Mouse (Mus musculus) layer of hippocampus, postnatal 14 days (tissue): ENCODE measurements around the gene Pomp. TPM values are rescaled to one million over a fixed set of nuclear protein-coding genes. Genes with fewer than 3 reads are reported as not detected.

Source experiments
- DNase-seq, 2 experiments: peaks; one replicate each; pipeline ENCODE4 v3.0.0; 2021 to 2022; ENCODE audit warnings: low spot score in 2 of 2, mixed read lengths in 1 of 2
- total RNA-seq, 2 experiments: library from RNA; stranded (reverse); gene quantifications; 2 replicates each; pipeline ENCODE4 v1.2.3; 2021

Pomp gene
- total RNA-seq, 2 experiments from 2014 or later, result 139 to 153 TPM

GRCm38 (mm10) chr5:147848164-147848863 is 11.9 kb upstream of the Pomp start:
- peak; percentile 57 to 69 for DNase-seq

- no peak for DNase-seq
Observed at GRCm38 (mm10) chr5:147850194-147850593, 10.1 kb upstream of the Pomp start.

GRCm38 (mm10) chr5:147860076-147860448 is 199 bp upstream of the Pomp start:
- no peak for DNase-seq

- DNase-seq, result no peak
Observed at GRCm38 (mm10) chr5:147868674-147869073, 8.4 kb downstream of the Pomp start.

- no peak for DNase-seq
Observed at GRCm38 (mm10) chr5:147869568-147869967, 9.3 kb downstream of the Pomp start.

GRCm38 (mm10) chr5:147870296-147870695 is 10.0 kb downstream of the Pomp start:
- DNase-seq, result no peak

GRCm38 (mm10) chr5:147871091-147871820 is 11.0 kb downstream of the Pomp start:
- no peak for DNase-seq

- DNase-seq, result peak in 1 of 2 experiments; percentile 24
Observed at GRCm38 (mm10) chr5:147874491-147875065, 14.3 kb downstream of the Pomp start.

- no peak for DNase-seq
Observed at GRCm38 (mm10) chr5:147875210-147875609, 14.9 kb downstream of the Pomp start.

- no peak for DNase-seq
Observed at GRCm38 (mm10) chr5:147877520-147877919, 17.3 kb downstream of the Pomp start.

- DNase-seq, result no peak
Observed at GRCm38 (mm10) chr5:147879971-147880682, 19.9 kb downstream of the Pomp start.

- DNase-seq, result no peak
Observed at GRCm38 (mm10) chr5:147883581-147883980, 23.3 kb downstream of the Pomp start.

GRCm38 (mm10) chr5:147888313-147889297 is 28.3 kb downstream of the Pomp start:
- DNase-seq, result no peak

GRCm38 (mm10) chr5:147892735-147893134 is 32.5 kb downstream of the Pomp start:
- no peak for DNase-seq

- no peak for DNase-seq
Observed at GRCm38 (mm10) chr5:147893143-147893542, 32.9 kb downstream of the Pomp start.

GRCm38 (mm10) chr5:147893766-147894454 is 33.6 kb downstream of the Pomp start:
- no peak for DNase-seq

GRCm38 (mm10) chr5:147894455-147895076 is 34.3 kb downstream of the Pomp start, which contains the start of gene Slc46a3:
TSS of gene Slc46a3 (minus strand) at chr5:147894815.
- peak; percentile 95 to 98 for DNase-seq

GRCm38 (mm10) chr5:147895436-147896198 is 35.4 kb downstream of the Pomp start:
- DNase-seq, result peak in 1 of 2 experiments; percentile 17
